ENCODE assay signal across 8 mouse cellular contexts in genomic region chr13:31792480-31793132, GRCm38 (mm10). TPM values are rescaled to one million over a fixed set of nuclear protein-coding genes. Genes with fewer than 3 reads are reported as not detected.
A peak's percentile ranks its signal among the peaks of the same experiment; 100 is the strongest.
DNase-seq lines count a peak whose midpoint lies in the region; ATAC-seq and TF ChIP-seq lines count a peak whose summit lies in the region.

No protein-coding gene starts in this region.

- H3K36me3 ChIP-seq in intestine, postnatal 0 days (ENCODE audit: control insufficient read depth, insufficient read depth): no peaks in the 10 kb centered on the region
- H3K36me3 ChIP-seq in liver, embryonic 14.5 days (replicated peaks; ENCODE audit: control insufficient read depth, insufficient read depth, low read depth): no peaks in the 10 kb centered on the region

- peak; percentile 50 for DNase-seq in urinary bladder, postnatal 25 days (ENCODE audit: low spot score)
- no peak for DNase-seq in urinary bladder, postnatal 4 days (ENCODE audit: low spot score in 2 of 2)
- peak; percentile 82 for DNase-seq in brain, embryonic 14.5 days (ENCODE audit: low read depth)
- peak; percentile 59 for DNase-seq in gastrocnemius, postnatal 10 days
- no peak for DNase-seq in liver, embryonic 14.5 days (ENCODE audit: low read depth in 3 of 3, low spot score in 3 of 3)

- TF ChIP-seq POLR2A in brain, embryonic 14.5 days (IDR thresholded peaks at IDR 0.05; ENCODE audit: borderline replicate concordance, extremely low read depth, insufficient read depth, insufficient read length, poor library complexity, severe bottlenecking): no peak
- no peak for TF ChIP-seq POLR2A in olfactory bulb, adult 2 months (IDR thresholded peaks at IDR 0.05; ENCODE audit: insufficient read depth, low read depth, low read length)

- peak; percentile 53; the same call in 1 of the 2 replicates for ATAC-seq in intestine, postnatal 0 days
- ATAC-seq in liver, embryonic 14.5 days (ENCODE audit: insufficient read depth): no peak
- ATAC-seq in erythroid progenitor cell, adult 5-6 weeks (replicated peaks; ENCODE audit: low FRiP score, poor library complexity, severe bottlenecking): no peak

- peaks cover 7% of the 10 kb centered on the region; the same call in 1 of the 2 replicates for H3K27me3 ChIP-seq in intestine, postnatal 0 days (replicated peaks; ENCODE audit: control insufficient read depth, insufficient read depth, low read length)
- H3K27me3 ChIP-seq in liver, embryonic 14.5 days (ENCODE audit: control insufficient read depth, insufficient read depth, low read length): peaks cover 5% of the 10 kb centered on the region

- TF ChIP-seq EP300 in liver, embryonic 14.5 days (IDR thresholded peaks at IDR 0.05; ENCODE audit: low read depth): no peak

- H3K9ac ChIP-seq in intestine, postnatal 0 days (ENCODE audit: low read depth, low read length): no peak overlapping the region
- H3K9ac ChIP-seq in liver, embryonic 14.5 days (replicated peaks): no peak overlapping the region

- TF ChIP-seq CTCF in brain, embryonic 14.5 days (IDR thresholded peaks at IDR 0.05; ENCODE audit: borderline replicate concordance, extremely low read depth, insufficient read depth, insufficient read length): peak; percentile 98
- peak; percentile 99 for TF ChIP-seq CTCF in intestine, postnatal 0 days (IDR thresholded peaks at IDR 0.05; ENCODE audit: low read depth)
- TF ChIP-seq CTCF in liver, embryonic 14.5 days (IDR thresholded peaks at IDR 0.05; ENCODE audit: low read depth): peak; percentile 87
- TF ChIP-seq CTCF in olfactory bulb, adult 2 months (IDR thresholded peaks at IDR 0.05; ENCODE audit: insufficient read depth, low read depth, low read length): peak; percentile 93

- no peak overlapping the region for H3K27ac ChIP-seq in intestine, postnatal 0 days (ENCODE audit: low read depth, low read length)
- no peak overlapping the region for H3K27ac ChIP-seq in liver, embryonic 14.5 days
- H3K27ac ChIP-seq in olfactory bulb, adult 2 months (ENCODE audit: insufficient read depth, low read depth, low read length): no peak overlapping the region

- no peak overlapping the region for H3K4me3 ChIP-seq in intestine, postnatal 0 days (ENCODE audit: low read depth, low read length)
- H3K4me3 ChIP-seq in liver, embryonic 14.5 days (ENCODE audit: insufficient read depth in 1 of 2, low read depth in 2 of 2, low read length in 2 of 2): no peak overlapping the region
- no peak overlapping the region for H3K4me3 ChIP-seq in olfactory bulb, adult 2 months (ENCODE audit: insufficient read depth, low read depth, low read length)

- H3K4me1 ChIP-seq in intestine, postnatal 0 days (replicated peaks; ENCODE audit: control insufficient read depth, insufficient read depth, low read length): no peaks in the 10 kb centered on the region
- no peaks in the 10 kb centered on the region for H3K4me1 ChIP-seq in liver, embryonic 14.5 days (replicated peaks; ENCODE audit: control insufficient read depth in 2 of 2, insufficient read depth in 2 of 2, low read length in 1 of 2)
- H3K4me1 ChIP-seq in olfactory bulb, adult 2 months (ENCODE audit: control insufficient read depth, insufficient read depth, low read length): no peaks in the 10 kb centered on the region

- H3K4me2 ChIP-seq in intestine, postnatal 0 days (replicated peaks; ENCODE audit: low read depth): peak overlapping the region; percentile 49
- peak overlapping the region; percentile 1; the same call in 1 of the 2 replicates for H3K4me2 ChIP-seq in liver, embryonic 14.5 days (ENCODE audit: low read depth)

- no peaks in the 10 kb centered on the region for H3K9me3 ChIP-seq in intestine, postnatal 0 days (ENCODE audit: control insufficient read depth)
- no peaks in the 10 kb centered on the region for H3K9me3 ChIP-seq in liver, embryonic 14.5 days (ENCODE audit: control insufficient read depth, low read length)

- 10% methylated on average over 17 of the region's 17 CpGs for WGBS in intestine, postnatal 0 days
- WGBS in liver, embryonic 14.5 days (ENCODE audit: insufficient replicate concordance): 13% methylated on average over 17 of the region's 17 CpGs
- WGBS in olfactory bulb, adult 2 months: 17% methylated on average over 17 of the region's 17 CpGs

RNA-seq across cellular contexts. Expression of gene Foxc1, which starts 13.8 kb away (rescaled TPM):
- polyA plus RNA-seq in brain, embryonic 14.5 days (2012; rRNA removed): 3.8 and 6.3 TPM in 2 replicates
- 1 to 10 TPM; 1.8 to 2.6 TPM for total RNA-seq in gastrocnemius, postnatal 10 days (2021)
- polyA plus RNA-seq in intestine, postnatal 0 days (2015; fragmentation: Nextera tagmentation; extraction: Ambion mirVana): 0.08 and 0.12 TPM in 2 replicates
- polyA plus RNA-seq in liver, embryonic 14.5 days (2012; rRNA removed): 0.01 and 0.02 TPM in 2 replicates
- polyA plus RNA-seq in liver, embryonic 14.5 days (2014; fragmentation: Nextera tagmentation; extraction: Ambion mirVana): 0.01 TPM in 1 of 2 replicates, not detected in the other
- polyA plus RNA-seq in olfactory bulb, adult 2 months (2012; ENCODE audit: insufficient read depth, insufficient read length, low replicate concordance, missing spikeins): not detected in 2 replicates
- not detected in 2 replicates for total RNA-seq in erythroid progenitor cell, adult 5-6 weeks (2015; ENCODE audit: low replicate concordance)
- total RNA-seq in erythroid progenitor cell, adult 5-6 weeks (2017; ENCODE audit: low replicate concordance): not detected in 2 replicates

Comparison
In these comparisons a context has a peak if more than half of its experiments do, and no peak if none do; other contexts are left out.
1. DNase-seq: peak in urinary bladder, postnatal 25 days (single experiment), brain, embryonic 14.5 days (single experiment) and gastrocnemius, postnatal 10 days (single experiment); none in urinary bladder, postnatal 4 days (0 of 2) and liver, embryonic 14.5 days (0 of 3).
2. Peak in every context shown above with its lines, with median percentiles within 50 percentile points of each other: CTCF ChIP-seq.